Mouse (Mus musculus) erythroblast, embryonic 14.5 days (primary cell): ENCODE measurements at regions not wholly inside any gene's neighbourhood (a gene's known extent, or its start where the extent isn't known, plus 50 kb on each side); places are given as distances from the start of the nearest gene placed in this dataset.

Experiments used
- GATA1 ChIP-seq: IDR thresholded peaks from 2 replicates; pipeline ENCODE4 v1.6.1; 2012; ENCODE audit warnings: low read length, inconsistent platforms, mixed read lengths
- TAL1 ChIP-seq: IDR thresholded peaks from 3 replicates; pipeline ENCODE4 v1.6.1; 2012; ENCODE audit warnings: low read length, inconsistent platforms, mixed read lengths

- TF ChIP-seq TAL1 (no peak), GATA1 (no peak)
Observed at GRCm38 (mm10) chr6:99932405-99932804, 206.2 kb upstream of the Prok2 start.
